In genomic region chr5:115207892-115208291, GRCm38 (mm10) we compare ENCODE assay signal across 20 mouse cellular contexts. TPM values are rescaled to one million over a fixed set of nuclear protein-coding genes. Genes with fewer than 3 reads are reported as not detected.
DNase-seq lines count a peak whose midpoint lies in the region; ATAC-seq lines count a peak whose summit lies in the region.
"Had no signal": no experiment of that assay in that cellular context is flagged by ENCODE, and none has a peak within 500 bp of the region (broad histone marks: within the 10 kb centered on the region; RNA-seq: fewer than 3 reads in every experiment).

No protein-coding gene starts in this region.

- no peaks in the 10 kb centered on the region for H3K36me3 ChIP-seq in forebrain, embryonic 16.5 days (ENCODE audit: control insufficient read depth, insufficient read depth)
- no peaks in the 10 kb centered on the region for H3K36me3 ChIP-seq in forebrain, embryonic 11.5 days (ENCODE audit: control insufficient read depth, insufficient read depth, low read length)
- no peaks in the 10 kb centered on the region for H3K36me3 ChIP-seq in limb, embryonic 13.5 days
- H3K36me3 ChIP-seq in limb, embryonic 10.5 days: no peaks in the 10 kb centered on the region
- no peaks in the 10 kb centered on the region for H3K36me3 ChIP-seq in embryonic facial prominence, embryonic 10.5 days (replicated peaks)
- H3K36me3 ChIP-seq in neural tube, embryonic 15.5 days: no peaks in the 10 kb centered on the region
- H3K36me3 ChIP-seq: embryonic facial prominence, embryonic 15.5 days; heart, embryonic 12.5 days; midbrain, embryonic 15.5 days had no signal

- H3K4me2 ChIP-seq in forebrain, embryonic 16.5 days (ENCODE audit: low read length): no peak overlapping the region
- no peak overlapping the region for H3K4me2 ChIP-seq in forebrain, embryonic 11.5 days (ENCODE audit: low read depth, low read length, severe bottlenecking)
- H3K4me2 ChIP-seq in limb, embryonic 13.5 days (replicated peaks): 0 out of 2 replicates have a peak overlapping the region, but pooled peaks have one; percentile 9
- H3K4me2 ChIP-seq in neural tube, embryonic 15.5 days: no peak overlapping the region
- H3K4me2 ChIP-seq: embryonic facial prominence, embryonic 15.5 days; heart, embryonic 12.5 days; hindbrain, embryonic 14.5 days; midbrain, embryonic 15.5 days had no signal

- no peak for DNase-seq in forebrain, embryonic 11.5 days (ENCODE audit: low spot score)
- no peak for DNase-seq in limb, embryonic 10.5 days (ENCODE audit: low spot score)
- DNase-seq in embryonic facial prominence, embryonic 10.5 days (ENCODE audit: low spot score): no peak
- DNase-seq: adrenal gland, adult 2 months; heart, postnatal 14 days; kidney, adult 9 months; kidney, postnatal 36 days; liver; liver, postnatal 0 days; lung, postnatal 14 days had no signal

- 0 out of 2 replicates have a peak overlapping the region, but pooled peaks have one; percentile 9 for H3K9ac ChIP-seq in forebrain, embryonic 16.5 days (replicated peaks; ENCODE audit: low read depth, low read length)
- no peak overlapping the region for H3K9ac ChIP-seq in forebrain, embryonic 11.5 days (ENCODE audit: low read length)
- H3K9ac ChIP-seq in limb, embryonic 13.5 days: no peak overlapping the region
- no peak overlapping the region for H3K9ac ChIP-seq in neural tube, embryonic 15.5 days (replicated peaks)
- H3K9ac ChIP-seq: embryonic facial prominence, embryonic 15.5 days; heart, embryonic 12.5 days; hindbrain, embryonic 14.5 days; liver, postnatal 0 days; midbrain, embryonic 15.5 days had no signal

- peak overlapping the region; percentile 14; the same call in 1 of the 2 replicates for H3K27ac ChIP-seq in forebrain, embryonic 16.5 days (ENCODE audit: low read length)
- H3K27ac ChIP-seq in forebrain, embryonic 11.5 days (ENCODE audit: low read depth, low read length): no peak overlapping the region
- H3K27ac ChIP-seq in limb, embryonic 13.5 days: no peak overlapping the region
- no peak overlapping the region for H3K27ac ChIP-seq in limb, embryonic 10.5 days
- H3K27ac ChIP-seq in embryonic facial prominence, embryonic 10.5 days (replicated peaks): no peak overlapping the region
- peak overlapping the region; percentile 15; the same call in 1 of the 2 replicates for H3K27ac ChIP-seq in neural tube, embryonic 15.5 days (replicated peaks)
- H3K27ac ChIP-seq: embryonic facial prominence, embryonic 15.5 days; hindbrain, embryonic 14.5 days; midbrain, embryonic 15.5 days had no signal

- no peak overlapping the region for H3K4me3 ChIP-seq in forebrain, embryonic 16.5 days (replicated peaks; ENCODE audit: low read length)
- no peak overlapping the region for H3K4me3 ChIP-seq in forebrain, embryonic 11.5 days (ENCODE audit: low read depth, low read length)
- H3K4me3 ChIP-seq in limb, embryonic 13.5 days: no peak overlapping the region
- no peak overlapping the region; the same call in 1 of the 2 replicates for H3K4me3 ChIP-seq in limb, embryonic 10.5 days
- H3K4me3 ChIP-seq in embryonic facial prominence, embryonic 10.5 days: peak overlapping the region; percentile 16; the same call in 1 of the 2 replicates
- no peak overlapping the region for H3K4me3 ChIP-seq in neural tube, embryonic 15.5 days (replicated peaks)
- H3K4me3 ChIP-seq: embryonic facial prominence, embryonic 15.5 days; heart, embryonic 12.5 days; megakaryocyte, embryonic 14.5 days; midbrain, embryonic 15.5 days; myocyte had no signal

- H3K4me1 ChIP-seq in forebrain, embryonic 16.5 days (replicated peaks; ENCODE audit: control insufficient read depth, insufficient read depth, low read length): peaks cover 23% of the 10 kb centered on the region
- peaks cover 6% of the 10 kb centered on the region for H3K4me1 ChIP-seq in forebrain, embryonic 11.5 days (replicated peaks; ENCODE audit: control insufficient read depth, insufficient read depth, low read length)
- peaks cover 21% of the 10 kb centered on the region for H3K4me1 ChIP-seq in limb, embryonic 13.5 days
- H3K4me1 ChIP-seq in limb, embryonic 10.5 days: peaks cover 30% of the 10 kb centered on the region
- H3K4me1 ChIP-seq in embryonic facial prominence, embryonic 10.5 days: peaks cover 26% of the 10 kb centered on the region
- H3K4me1 ChIP-seq in neural tube, embryonic 15.5 days: peaks cover 25% of the 10 kb centered on the region

- 14% methylated on average over 11 of the region's 16 CpGs for WGBS in forebrain, embryonic 16.5 days
- 10% methylated on average over 14 of the region's 16 CpGs for WGBS in forebrain, embryonic 11.5 days
- 9% methylated on average over 12 of the region's 16 CpGs for WGBS in limb, embryonic 13.5 days
- 14% methylated on average over 10 of the region's 16 CpGs for WGBS in limb, embryonic 10.5 days
- WGBS in embryonic facial prominence, embryonic 10.5 days: 11% methylated on average over 11 of the region's 16 CpGs
- WGBS in neural tube, embryonic 15.5 days: 10% methylated on average over 12 of the region's 16 CpGs

- H3K9me3 ChIP-seq in forebrain, embryonic 16.5 days (ENCODE audit: control insufficient read depth, low read length): no peaks in the 10 kb centered on the region
- no peaks in the 10 kb centered on the region for H3K9me3 ChIP-seq in forebrain, embryonic 11.5 days (ENCODE audit: control insufficient read depth, low read length)
- no peaks in the 10 kb centered on the region for H3K9me3 ChIP-seq in limb, embryonic 13.5 days
- H3K9me3 ChIP-seq in limb, embryonic 10.5 days (replicated peaks): no peaks in the 10 kb centered on the region
- no peaks in the 10 kb centered on the region for H3K9me3 ChIP-seq in embryonic facial prominence, embryonic 10.5 days
- no peaks in the 10 kb centered on the region for H3K9me3 ChIP-seq in neural tube, embryonic 15.5 days (replicated peaks)
- H3K9me3 ChIP-seq: embryonic facial prominence, embryonic 15.5 days; heart, embryonic 12.5 days; megakaryocyte, embryonic 14.5 days; midbrain, embryonic 15.5 days had no signal

- no peak for ATAC-seq in forebrain, embryonic 16.5 days
- no peak for ATAC-seq in forebrain, embryonic 11.5 days (replicated peaks; ENCODE audit: low FRiP score)
- ATAC-seq in limb, embryonic 13.5 days (ENCODE audit: low FRiP score, low read depth): no peak
- no peak for ATAC-seq in neural tube, embryonic 15.5 days (ENCODE audit: low FRiP score)
- no peak for ATAC-seq in granulocyte monocyte progenitor cell, adult 5-6 weeks (replicated peaks; ENCODE audit: poor library complexity, severe bottlenecking)
- ATAC-seq: liver, postnatal 0 days; midbrain, embryonic 15.5 days had no signal

- no peaks in the 10 kb centered on the region for H3K27me3 ChIP-seq in forebrain, embryonic 16.5 days (replicated peaks; ENCODE audit: control insufficient read depth, insufficient read depth, low read length)
- H3K27me3 ChIP-seq in forebrain, embryonic 11.5 days (ENCODE audit: control insufficient read depth, insufficient read depth, low read length): peaks cover 6% of the 10 kb centered on the region
- H3K27me3 ChIP-seq in limb, embryonic 13.5 days: peaks cover 18% of the 10 kb centered on the region; the same call in 1 of the 2 replicates
- peaks cover 24% of the 10 kb centered on the region for H3K27me3 ChIP-seq in limb, embryonic 10.5 days (ENCODE audit: low read depth, poor library complexity, severe bottlenecking)
- peaks cover 58% of the 10 kb centered on the region for H3K27me3 ChIP-seq in embryonic facial prominence, embryonic 10.5 days (replicated peaks; ENCODE audit: low read depth, poor library complexity, severe bottlenecking)
- no peaks in the 10 kb centered on the region for H3K27me3 ChIP-seq in neural tube, embryonic 15.5 days (replicated peaks)

RNA-seq across cellular contexts. Expression of gene Cabp1, which starts 13.7 kb away (rescaled TPM):
- 8.3 and 9.2 TPM in 2 replicates for polyA plus RNA-seq in forebrain, embryonic 16.5 days (2015; fragmentation: Nextera tagmentation; extraction: Ambion mirVana)
- 1.2 and 1.5 TPM in 2 replicates for polyA plus RNA-seq in forebrain, embryonic 11.5 days (2014; fragmentation: Nextera tagmentation; extraction: Ambion mirVana)
- 0.75 and 0.91 TPM in 2 replicates for polyA plus RNA-seq in limb, embryonic 13.5 days (2015; fragmentation: Nextera tagmentation; extraction: Ambion mirVana)
- polyA plus RNA-seq in limb, embryonic 10.5 days (2016; fragmentation: Nextera tagmentation; extraction: Ambion mirVana): 1.9 and 2.6 TPM in 2 replicates
- polyA plus RNA-seq in embryonic facial prominence, embryonic 10.5 days (2016; fragmentation: Nextera tagmentation; extraction: Ambion mirVana): 1.3 and 1.4 TPM in 2 replicates
- 17.4 and 23.1 TPM in 2 replicates for polyA plus RNA-seq in neural tube, embryonic 15.5 days (2015; fragmentation: Nextera tagmentation; extraction: Ambion mirVana)
- not detected in 2 replicates for total RNA-seq in granulocyte monocyte progenitor cell, adult 5-6 weeks (2014; fragmentation: Nextera tagmentation)
- not detected in 2 replicates for total RNA-seq in granulocyte monocyte progenitor cell, adult 5-6 weeks (2017)
- polyA plus RNA-seq: liver, postnatal 0 days had no signal

RNA-seq across cellular contexts. Expression of gene Pop5, which starts 27.7 kb away (rescaled TPM):
- polyA plus RNA-seq in forebrain, embryonic 16.5 days (2015; fragmentation: Nextera tagmentation; extraction: Ambion mirVana): 85.3 and 101 TPM in 2 replicates
- polyA plus RNA-seq in forebrain, embryonic 11.5 days (2014; fragmentation: Nextera tagmentation; extraction: Ambion mirVana): 98.4 and 105 TPM in 2 replicates
- 83.6 and 93.9 TPM in 2 replicates for polyA plus RNA-seq in limb, embryonic 13.5 days (2015; fragmentation: Nextera tagmentation; extraction: Ambion mirVana)
- polyA plus RNA-seq in limb, embryonic 10.5 days (2016; fragmentation: Nextera tagmentation; extraction: Ambion mirVana): 130 and 157 TPM in 2 replicates
- polyA plus RNA-seq in embryonic facial prominence, embryonic 10.5 days (2016; fragmentation: Nextera tagmentation; extraction: Ambion mirVana): 114 and 122 TPM in 2 replicates
- 117 and 127 TPM in 2 replicates for polyA plus RNA-seq in neural tube, embryonic 15.5 days (2015; fragmentation: Nextera tagmentation; extraction: Ambion mirVana)
- 92.9 and 109 TPM in 2 replicates for total RNA-seq in granulocyte monocyte progenitor cell, adult 5-6 weeks (2014; fragmentation: Nextera tagmentation)
- 74.0 and 75.4 TPM in 2 replicates for total RNA-seq in granulocyte monocyte progenitor cell, adult 5-6 weeks (2017)

RNA-seq across cellular contexts. Expression of gene Mlec, which starts 49.9 kb away (rescaled TPM):
- 19.3 and 21.1 TPM in 2 replicates for polyA plus RNA-seq in forebrain, embryonic 16.5 days (2015; fragmentation: Nextera tagmentation; extraction: Ambion mirVana)
- 56.3 and 56.4 TPM in 2 replicates for polyA plus RNA-seq in forebrain, embryonic 11.5 days (2014; fragmentation: Nextera tagmentation; extraction: Ambion mirVana)
- polyA plus RNA-seq in limb, embryonic 13.5 days (2015; fragmentation: Nextera tagmentation; extraction: Ambion mirVana): 66.1 and 78.1 TPM in 2 replicates
- 92.0 and 94.3 TPM in 2 replicates for polyA plus RNA-seq in limb, embryonic 10.5 days (2016; fragmentation: Nextera tagmentation; extraction: Ambion mirVana)
- polyA plus RNA-seq in embryonic facial prominence, embryonic 10.5 days (2016; fragmentation: Nextera tagmentation; extraction: Ambion mirVana): 73.6 and 80.6 TPM in 2 replicates
- 34.3 and 40.4 TPM in 2 replicates for polyA plus RNA-seq in neural tube, embryonic 15.5 days (2015; fragmentation: Nextera tagmentation; extraction: Ambion mirVana)
- total RNA-seq in granulocyte monocyte progenitor cell, adult 5-6 weeks (2014; fragmentation: Nextera tagmentation): 247 and 279 TPM in 2 replicates
- total RNA-seq in granulocyte monocyte progenitor cell, adult 5-6 weeks (2017): 290 and 318 TPM in 2 replicates

Comparison
In these comparisons a context has a peak if more than half of its experiments do, and no peak if none do; other contexts are left out.
1. H3K27ac ChIP-seq: peak in forebrain, embryonic 16.5 days (single experiment) and neural tube, embryonic 15.5 days (single experiment); none in forebrain, embryonic 11.5 days (single experiment), limb, embryonic 13.5 days (single experiment), limb, embryonic 10.5 days (single experiment) and embryonic facial prominence, embryonic 10.5 days (single experiment).